Mouse (Mus musculus) ES-Bruce4 (cell line): Measurements from ENCODE around the gene Rgs3.

Experiments used
- CTCF ChIP-seq: IDR thresholded peaks from one replicate; pipeline ENCODE4 v1.8.1; 2011; ENCODE audit warnings: low read depth, low read length
- EP300 ChIP-seq: IDR thresholded peaks from 2 replicates; pipeline ENCODE4 v1.6.1; 2011; ENCODE audit warnings: low read depth, low read length; ENCODE audit not compliant: insufficient read depth

GRCm38 (mm10) chr4:62634054-62634591, 74.5 kb downstream of the Rgs3 start:
- TF ChIP-seq CTCF (no peak), EP300 (no peak)
